In genomic region chr5:71976571-71977061, GRCm38 (mm10) we compare ENCODE assay signal across 9 mouse cellular contexts.
DNase-seq lines count a peak whose midpoint lies in the region; ATAC-seq lines count a peak whose summit lies in the region.
"Had no signal": no experiment of that assay in that cellular context is flagged by ENCODE, and none has a peak within 500 bp of the region (broad histone marks: within the 10 kb centered on the region; RNA-seq: fewer than 3 reads in every experiment).

No protein-coding gene starts in this region.

- no peak overlapping the region for H3K4me3 ChIP-seq in forebrain, embryonic 15.5 days
- no peak overlapping the region for H3K4me3 ChIP-seq in neural tube, embryonic 13.5 days
- no peak overlapping the region for H3K4me3 ChIP-seq in heart, embryonic 10.5 days

- 8% methylated on average over 5 of the region's 5 CpGs for WGBS in forebrain, embryonic 15.5 days
- 15% methylated on average over 5 of the region's 5 CpGs for WGBS in neural tube, embryonic 13.5 days
- WGBS in heart, embryonic 10.5 days: 68% methylated on average over 5 of the region's 5 CpGs

- ATAC-seq in forebrain, embryonic 15.5 days (replicated peaks): peak; percentile 95
- peak; percentile 95 for ATAC-seq in neural tube, embryonic 13.5 days (ENCODE audit: low read depth)
- no peak for ATAC-seq in monocyte, adult 5-6 weeks (replicated peaks; ENCODE audit: insufficient number of reproducible peaks, low FRiP score, low TSS enrichment, poor library complexity, severe bottlenecking)
- no peak for ATAC-seq in inflammation-experienced regulatory T-cells, adult 6 months

- peak; percentile 45 for DNase-seq in embryo, embryonic 10.5 days (ENCODE audit: low spot score)
- no peak for DNase-seq in embryo, embryonic 9.5 days (ENCODE audit: extremely low spot score)
- peak; percentile 62 to 71 for DNase-seq in layer of hippocampus, postnatal 10 days (ENCODE audit: low spot score in 2 of 2)
- no peak for DNase-seq in heart, embryonic 10.5 days (ENCODE audit: low spot score)
- DNase-seq: thymus, postnatal 25 days had no signal

- H3K9me3 ChIP-seq in forebrain, embryonic 15.5 days: no peaks in the 10 kb centered on the region
- H3K9me3 ChIP-seq in neural tube, embryonic 13.5 days: no peaks in the 10 kb centered on the region
- H3K9me3 ChIP-seq in heart, embryonic 10.5 days: no peaks in the 10 kb centered on the region

- no peak overlapping the region for H3K4me2 ChIP-seq in forebrain, embryonic 15.5 days (replicated peaks)
- no peak overlapping the region; the same call in 1 of the 2 replicates for H3K4me2 ChIP-seq in neural tube, embryonic 13.5 days

- H3K27me3 ChIP-seq in forebrain, embryonic 15.5 days: no peaks in the 10 kb centered on the region
- H3K27me3 ChIP-seq in neural tube, embryonic 13.5 days: no peaks in the 10 kb centered on the region
- H3K27me3 ChIP-seq in heart, embryonic 10.5 days (ENCODE audit: insufficient read depth, poor library complexity, severe bottlenecking): no peaks in the 10 kb centered on the region

- peak overlapping the region; percentile 75 for H3K27ac ChIP-seq in forebrain, embryonic 15.5 days (replicated peaks)
- H3K27ac ChIP-seq in neural tube, embryonic 13.5 days (replicated peaks): peak overlapping the region; percentile 71
- no peak overlapping the region for H3K27ac ChIP-seq in heart, embryonic 10.5 days

- H3K4me1 ChIP-seq in forebrain, embryonic 15.5 days: peaks cover 18% of the 10 kb centered on the region
- H3K4me1 ChIP-seq in neural tube, embryonic 13.5 days (replicated peaks): peaks cover 25% of the 10 kb centered on the region
- no peaks in the 10 kb centered on the region for H3K4me1 ChIP-seq in heart, embryonic 10.5 days

- H3K9ac ChIP-seq in forebrain, embryonic 15.5 days (replicated peaks): no peak overlapping the region
- H3K9ac ChIP-seq in neural tube, embryonic 13.5 days: no peak overlapping the region

- no peaks in the 10 kb centered on the region for H3K36me3 ChIP-seq in forebrain, embryonic 15.5 days
- H3K36me3 ChIP-seq in neural tube, embryonic 13.5 days: no peaks in the 10 kb centered on the region
- H3K36me3 ChIP-seq in heart, embryonic 10.5 days: no peaks in the 10 kb centered on the region

Comparison
In these comparisons a context has a peak if more than half of its experiments do, and no peak if none do; other contexts are left out.
1. DNase-seq: peak in embryo, embryonic 10.5 days (single experiment) and layer of hippocampus, postnatal 10 days (2 of 2); none in embryo, embryonic 9.5 days (single experiment) and heart, embryonic 10.5 days (single experiment).
2. ATAC-seq: peak in forebrain, embryonic 15.5 days (single experiment) and neural tube, embryonic 13.5 days (single experiment); none in monocyte, adult 5-6 weeks (single experiment) and inflammation-experienced regulatory T-cells, adult 6 months (single experiment).